Mouse (Mus musculus): Measurements from ENCODE around the gene Hnf1a. TPM values are rescaled to one million over a fixed set of nuclear protein-coding genes. Genes with fewer than 3 reads are reported as not detected.

Hnf1a gene
- 0.13 TPM for polyA plus RNA-seq (2014; fragmentation: Illumina TruSeq; extraction: RNeasy Lipid Tissue Mini Kit (QIAGEN cat#74804); ENCODE audit: low read depth, low replicate concordance)

GRCm38 (mm10) chr5:114970824-114971227, at the start of gene Hnf1a:
Hnf1a (minus strand) TSS chr5:114971094.

DNA sequence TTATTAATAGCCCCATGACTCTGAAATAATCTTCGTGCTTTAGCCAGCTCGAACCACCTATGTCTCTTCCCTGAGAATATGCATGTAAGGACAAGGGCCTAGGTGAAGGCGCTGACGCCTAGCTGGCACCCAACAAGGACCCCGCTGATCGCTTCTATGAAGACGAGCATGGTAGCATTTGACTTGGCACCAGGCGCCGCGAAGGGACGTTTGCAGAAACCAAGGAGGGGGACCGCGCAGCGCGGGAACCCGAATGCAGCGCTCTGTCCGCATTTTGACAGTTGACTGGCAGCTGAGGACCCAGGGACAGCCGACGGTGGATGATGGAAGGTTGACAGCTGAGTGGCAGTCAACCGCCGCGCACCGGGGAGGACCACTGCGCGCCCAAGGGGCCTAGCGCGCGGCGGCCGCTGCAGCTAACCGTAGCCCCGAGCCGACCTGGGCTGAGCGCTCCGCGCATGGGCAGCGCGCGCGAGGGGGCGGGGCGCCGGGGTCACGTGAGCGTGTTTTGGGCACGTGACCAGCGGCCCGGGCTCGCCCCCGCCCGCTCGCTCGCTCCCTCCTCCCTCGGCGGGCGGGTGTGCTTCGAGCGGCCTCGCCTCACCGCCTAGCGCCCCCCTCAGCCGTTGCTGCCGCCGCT, 39.8 kb upstream of the Hnf1a start, which contains the start of gene Sppl3:
Gene Sppl3 (plus strand): TSS at position 561 of the 640 bp plus-strand sequence.

DNA sequence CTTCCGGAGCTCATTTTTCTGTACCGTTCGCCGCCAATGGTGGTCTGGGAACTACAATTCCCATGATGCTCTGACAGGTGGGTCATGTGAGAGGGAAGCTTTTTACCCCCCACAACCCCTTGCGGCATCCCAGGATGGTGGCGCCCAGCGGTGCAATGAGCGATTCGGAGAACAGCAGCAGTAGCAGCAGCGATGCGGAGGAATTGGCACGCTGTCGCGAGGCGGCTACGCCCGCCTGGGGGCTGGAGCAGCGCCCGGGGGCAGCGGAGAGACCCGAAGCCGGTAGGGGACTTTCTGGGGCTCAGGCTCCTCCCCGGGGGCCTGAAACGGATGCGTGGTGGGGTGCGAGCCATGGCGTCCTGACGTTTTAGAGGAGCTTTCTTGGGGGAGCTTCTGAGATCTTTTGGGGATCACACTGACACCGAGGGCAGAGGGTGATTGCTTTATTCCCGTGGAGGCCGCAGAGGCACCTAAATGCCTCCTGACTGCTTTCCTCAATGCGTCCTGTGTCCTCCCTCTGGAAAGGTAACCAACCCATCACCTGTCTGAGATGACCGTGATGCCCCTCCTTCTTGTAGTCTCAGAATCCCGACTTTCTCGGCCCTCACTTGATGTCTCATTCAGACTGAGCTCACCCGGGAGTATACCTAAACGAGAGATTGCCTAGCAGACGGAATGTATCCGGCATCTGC, 28.7 kb downstream of the Hnf1a start, which contains the start of gene 2210016L21Rik:
Gene 2210016L21Rik (plus strand): TSS at position 85 of the 692 bp plus-strand sequence.

DNA sequence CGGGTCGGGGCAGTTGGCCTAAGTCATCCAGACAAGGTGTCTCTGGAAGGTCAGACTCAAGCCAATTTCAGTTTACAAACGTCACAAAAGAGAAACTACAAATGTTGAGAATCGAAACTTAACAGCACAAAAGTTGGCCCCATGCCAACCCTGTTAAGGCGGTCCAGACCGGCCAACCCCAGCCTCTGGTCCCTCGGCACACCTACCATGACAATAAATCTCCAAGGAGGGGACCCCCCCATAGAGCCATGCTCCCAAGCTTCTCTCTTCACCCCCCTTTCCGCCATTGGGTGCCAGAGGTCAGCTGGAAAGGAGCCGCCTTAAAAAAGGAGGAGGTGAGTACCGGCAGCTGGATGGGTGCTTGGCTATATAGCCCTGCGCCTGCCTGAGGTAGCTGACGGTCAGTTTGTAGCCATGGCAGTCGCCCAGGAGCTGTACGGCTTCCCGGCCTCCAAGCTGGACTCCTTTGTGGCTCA, 47.9 kb downstream of the Hnf1a start, which contains the start of gene Oasl1:
Gene Oasl1 (plus strand): TSS at position 243 of the 476 bp plus-strand sequence.

Other genes with a start within 250 kb of the Hnf1a start
- gene Ankrd13a, start 196.4 kb downstream of the Hnf1a start, polyA plus RNA-seq (2014; fragmentation: Illumina TruSeq; extraction: RNeasy Lipid Tissue Mini Kit (QIAGEN cat#74804); ENCODE audit: low read depth, low replicate concordance): 102 TPM
- 17.1 TPM for gene Git2, start 195.6 kb downstream of the Hnf1a start, polyA plus RNA-seq (2014; fragmentation: Illumina TruSeq; extraction: RNeasy Lipid Tissue Mini Kit (QIAGEN cat#74804); ENCODE audit: low read depth, low replicate concordance)
- 28.1 TPM for gene 1500011B03Rik, start 147.6 kb downstream of the Hnf1a start, polyA plus RNA-seq (2014; fragmentation: Illumina TruSeq; extraction: RNeasy Lipid Tissue Mini Kit (QIAGEN cat#74804); ENCODE audit: low read depth, low replicate concordance)
- gene 4930519G04Rik, start 117.4 kb downstream of the Hnf1a start, polyA plus RNA-seq (2014; fragmentation: Illumina TruSeq; extraction: RNeasy Lipid Tissue Mini Kit (QIAGEN cat#74804); ENCODE audit: low read depth, low replicate concordance): not detected
- gene Gm9936, start 112.4 kb downstream of the Hnf1a start, polyA plus RNA-seq (2014; fragmentation: Illumina TruSeq; extraction: RNeasy Lipid Tissue Mini Kit (QIAGEN cat#74804); ENCODE audit: low read depth, low replicate concordance): not detected
- 90.8 TPM for gene Oasl2, start 74.2 kb downstream of the Hnf1a start, polyA plus RNA-seq (2014; fragmentation: Illumina TruSeq; extraction: RNeasy Lipid Tissue Mini Kit (QIAGEN cat#74804); ENCODE audit: low read depth, low replicate concordance)
- 4.2 TPM for gene Oasl1, start 47.9 kb downstream of the Hnf1a start, polyA plus RNA-seq (2014; fragmentation: Illumina TruSeq; extraction: RNeasy Lipid Tissue Mini Kit (QIAGEN cat#74804); ENCODE audit: low read depth, low replicate concordance)
- 1.2 TPM for gene 2210016L21Rik, start 28.9 kb downstream of the Hnf1a start, polyA plus RNA-seq (2014; fragmentation: Illumina TruSeq; extraction: RNeasy Lipid Tissue Mini Kit (QIAGEN cat#74804); ENCODE audit: low read depth, low replicate concordance)
- gene Sppl3, start 40.0 kb upstream of the Hnf1a start, polyA plus RNA-seq (2014; fragmentation: Illumina TruSeq; extraction: RNeasy Lipid Tissue Mini Kit (QIAGEN cat#74804); ENCODE audit: low read depth, low replicate concordance): 70.9 TPM
- gene Gm10401, start 127.2 kb upstream of the Hnf1a start, polyA plus RNA-seq (2014; fragmentation: Illumina TruSeq; extraction: RNeasy Lipid Tissue Mini Kit (QIAGEN cat#74804); ENCODE audit: low read depth, low replicate concordance): not detected
- 5.6 TPM for gene Acads, start 148.3 kb upstream of the Hnf1a start, polyA plus RNA-seq (2014; fragmentation: Illumina TruSeq; extraction: RNeasy Lipid Tissue Mini Kit (QIAGEN cat#74804); ENCODE audit: low read depth, low replicate concordance)
- gene Unc119b, start 163.9 kb upstream of the Hnf1a start, polyA plus RNA-seq (2014; fragmentation: Illumina TruSeq; extraction: RNeasy Lipid Tissue Mini Kit (QIAGEN cat#74804); ENCODE audit: low read depth, low replicate concordance): 6.2 TPM
- 85.5 TPM for gene Mlec, start 187.1 kb upstream of the Hnf1a start, polyA plus RNA-seq (2014; fragmentation: Illumina TruSeq; extraction: RNeasy Lipid Tissue Mini Kit (QIAGEN cat#74804); ENCODE audit: low read depth, low replicate concordance)
- 0.38 TPM for gene Cabp1, start 223.3 kb upstream of the Hnf1a start, polyA plus RNA-seq (2014; fragmentation: Illumina TruSeq; extraction: RNeasy Lipid Tissue Mini Kit (QIAGEN cat#74804); ENCODE audit: low read depth, low replicate concordance)